Comparison of ENCODE assay signal across 13 mouse cellular contexts in genomic region chr2:78025651-78026435, GRCm38 (mm10).
"Had no signal": no experiment of that assay in that cellular context is flagged by ENCODE, and none has a peak within 500 bp of the region (broad histone marks: within the 10 kb centered on the region; RNA-seq: fewer than 3 reads in every experiment).

No protein-coding gene starts in this region.

- H3K9me3 ChIP-seq: liver, embryonic 13.5 days; midbrain, embryonic 13.5 days had no signal

- H3K4me3 ChIP-seq: left cerebral cortex, adult 2 months; liver, embryonic 13.5 days; midbrain, embryonic 13.5 days had no signal

- H3K9ac ChIP-seq: liver, embryonic 13.5 days; midbrain, embryonic 13.5 days had no signal

- H3K4me1 ChIP-seq: liver, embryonic 13.5 days; midbrain, embryonic 13.5 days had no signal

- H3K27ac ChIP-seq: left cerebral cortex, adult 2 months; liver, embryonic 13.5 days; macrophage; midbrain, embryonic 13.5 days; stomach, postnatal 0 days had no signal

- H3K36me3 ChIP-seq: liver, embryonic 13.5 days; midbrain, embryonic 13.5 days had no signal

- DNase-seq: kidney, adult 9 months; kidney, postnatal 14 days; kidney, postnatal 4 days; liver, embryonic 13.5 days; lung, adult 2 months; lung, postnatal 14 days; thymus, adult 2 months; thymus, postnatal 14 days; thymus, postnatal 4 days had no signal

- H3K4me2 ChIP-seq: liver, embryonic 13.5 days; midbrain, embryonic 13.5 days had no signal

- H3K27me3 ChIP-seq: liver, embryonic 13.5 days; midbrain, embryonic 13.5 days had no signal

- ATAC-seq: midbrain, embryonic 13.5 days had no signal
